In the genomic region with DNA sequence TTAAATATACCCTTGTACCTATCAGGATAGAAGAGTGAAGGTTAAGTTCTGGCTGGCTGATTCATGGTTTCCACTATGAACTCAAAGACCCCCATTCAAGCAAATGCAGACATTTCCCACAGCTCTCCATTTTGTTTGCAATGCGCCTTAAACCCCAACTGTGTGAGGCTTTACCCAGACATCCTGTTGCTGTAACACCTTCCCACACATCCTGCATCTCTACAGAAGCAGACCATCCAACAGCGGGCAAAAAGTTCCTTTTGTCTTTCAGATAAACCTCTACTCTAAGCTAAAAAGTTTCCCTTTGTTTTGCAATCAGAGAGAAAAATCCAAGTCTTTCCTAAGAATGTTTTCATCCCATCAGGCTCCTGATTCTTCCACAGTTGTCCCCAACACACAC, we compare ENCODE assay signal across 28 mouse cellular contexts. TPM values are rescaled to one million over a fixed set of nuclear protein-coding genes. Genes with fewer than 3 reads are reported as not detected.
DNase-seq lines count a peak whose midpoint lies in the region; ATAC-seq and TF ChIP-seq lines count a peak whose summit lies in the region.
"Had no signal": no experiment of that assay in that cellular context is flagged by ENCODE, and none has a peak within 500 bp of the region (broad histone marks: within the 10 kb centered on the region; RNA-seq: fewer than 3 reads in every experiment).

No protein-coding gene starts in this region.

- H3K27ac ChIP-seq in MEL (ENCODE audit: control insufficient read depth, low read depth, low read length) = peak overlapping the region; percentile 35; the same call in 1 of the 2 replicates
- no peak overlapping the region for H3K27ac ChIP-seq in intestine, embryonic 15.5 days
- no peak overlapping the region for H3K27ac ChIP-seq in midbrain, embryonic 16.5 days (ENCODE audit: low read length)
- H3K27ac ChIP-seq in forebrain, embryonic 12.5 days = no peak overlapping the region
- H3K27ac ChIP-seq: embryonic facial prominence, embryonic 13.5 days; forebrain, embryonic 13.5 days; heart, embryonic 10.5 days; hindbrain, embryonic 15.5 days; limb, embryonic 15.5 days; liver, embryonic 14.5 days; neural tube, embryonic 15.5 days; stomach, embryonic 15.5 days had no signal

- DNase-seq in CD4-positive helper T cell, adult 2 months (ENCODE audit: low read depth, low spot score) = peak; percentile 69
- DNase-seq in MEL (ENCODE audit: low read depth, low spot score) = no peak
- DNase-seq in induced T-regulatory cell, adult 2 months (ENCODE audit: low read depth) = peak; percentile 67
- DNase-seq in thymus, postnatal 0 days (ENCODE audit: low spot score) = peak; percentile 70
- DNase-seq in left cerebral cortex, postnatal 4 days = no peak
- DNase-seq: adrenal gland, postnatal 10 days; B cell, adult 2 months; cerebellum, adult 18-20 months; cerebellum, postnatal 36 days; embryo, embryonic 11 days; heart, postnatal 4 days; kidney, adult 11 months; kidney, postnatal 4 days; lung, embryonic 14.5 days; midbrain, embryonic 14.5 days had no signal

- H3K4me2 ChIP-seq in intestine, embryonic 15.5 days (replicated peaks) = no peak overlapping the region
- H3K4me2 ChIP-seq in midbrain, embryonic 16.5 days (ENCODE audit: low read length) = no peak overlapping the region
- no peak overlapping the region for H3K4me2 ChIP-seq in forebrain, embryonic 12.5 days
- H3K4me2 ChIP-seq: embryonic facial prominence, embryonic 13.5 days; forebrain, embryonic 13.5 days; hindbrain, embryonic 15.5 days; limb, embryonic 15.5 days; lung, embryonic 14.5 days; neural tube, embryonic 15.5 days; stomach, embryonic 15.5 days had no signal

- no peak for TF ChIP-seq RAD21 in MEL (IDR thresholded peaks at IDR 0.05; ENCODE audit: low read depth, low read length)

- H3K4me3 ChIP-seq in MEL (ENCODE audit: control insufficient read depth in 1 of 2, insufficient read depth in 1 of 2, low read depth in 2 of 2, low read length in 2 of 2) = no peak overlapping the region
- no peak overlapping the region for H3K4me3 ChIP-seq in intestine, embryonic 15.5 days (replicated peaks)
- H3K4me3 ChIP-seq in midbrain, embryonic 16.5 days (ENCODE audit: low read depth, low read length) = no peak overlapping the region
- H3K4me3 ChIP-seq in forebrain, embryonic 12.5 days (replicated peaks) = no peak overlapping the region
- H3K4me3 ChIP-seq: embryonic facial prominence, embryonic 13.5 days; erythroblast, embryonic 14.5 days; forebrain, embryonic 13.5 days; heart, embryonic 10.5 days; hindbrain, embryonic 15.5 days; limb, embryonic 15.5 days; neural tube, embryonic 15.5 days; stomach, embryonic 15.5 days had no signal

- WGBS in intestine, embryonic 15.5 days = 40% methylated on average over 2 of the region's 2 CpGs
- WGBS in midbrain, embryonic 16.5 days = 43% methylated on average over 2 of the region's 2 CpGs
- WGBS in forebrain, embryonic 12.5 days = 47% methylated on average over 2 of the region's 2 CpGs

- TF ChIP-seq POLR2A in MEL (IDR thresholded peaks at IDR 0.05; ENCODE audit: control insufficient read depth in 1 of 2, insufficient read depth in 1 of 2, low read depth in 1 of 2, low read length in 2 of 2, poor library complexity in 1 of 2) = no peak

- no peaks in the 10 kb centered on the region for H3K79me2 ChIP-seq in MEL (ENCODE audit: control insufficient read depth, insufficient read depth, low read length, poor library complexity)

- TF ChIP-seq EP300 in MEL (IDR thresholded peaks at IDR 0.05; ENCODE audit: low read depth in 1 of 2, low read length in 2 of 2) = no peak

- no peak overlapping the region for H3K9ac ChIP-seq in MEL (ENCODE audit: control insufficient read depth, low read depth, low read length, poor library complexity, severe bottlenecking)
- no peak overlapping the region for H3K9ac ChIP-seq in intestine, embryonic 15.5 days
- no peak overlapping the region for H3K9ac ChIP-seq in midbrain, embryonic 16.5 days (ENCODE audit: low read depth, low read length)
- no peak overlapping the region for H3K9ac ChIP-seq in forebrain, embryonic 12.5 days
- H3K9ac ChIP-seq: embryonic facial prominence, embryonic 13.5 days; forebrain, embryonic 13.5 days; hindbrain, embryonic 15.5 days; limb, embryonic 15.5 days; liver, embryonic 14.5 days; lung, embryonic 14.5 days; neural tube, embryonic 15.5 days; stomach, embryonic 15.5 days had no signal

- intact Hi-C loops in left cerebral cortex, postnatal 4 days (cut with DNase I) = no loop called here

- no peak for ATAC-seq in intestine, embryonic 15.5 days
- ATAC-seq in midbrain, embryonic 16.5 days = no peak
- ATAC-seq in forebrain, embryonic 12.5 days (ENCODE audit: low FRiP score) = no peak
- ATAC-seq: forebrain, embryonic 13.5 days had no signal

- peaks cover 0 to 35% of the 10 kb centered on the region in 2 experiments; a peak in 2 of 4 replicates for H3K36me3 ChIP-seq in MEL (ENCODE audit: control insufficient read depth in 1 of 2, insufficient read depth in 2 of 2, low read length in 2 of 2)
- no peaks in the 10 kb centered on the region for H3K36me3 ChIP-seq in intestine, embryonic 15.5 days
- H3K36me3 ChIP-seq in midbrain, embryonic 16.5 days (ENCODE audit: control insufficient read depth, insufficient read depth, low read length) = no peaks in the 10 kb centered on the region
- H3K36me3 ChIP-seq in forebrain, embryonic 12.5 days (replicated peaks) = no peaks in the 10 kb centered on the region
- H3K36me3 ChIP-seq: embryonic facial prominence, embryonic 13.5 days; heart, embryonic 10.5 days; hindbrain, embryonic 15.5 days; limb, embryonic 15.5 days; neural tube, embryonic 15.5 days; stomach, embryonic 15.5 days had no signal

- H3K27me3 ChIP-seq in MEL (ENCODE audit: control insufficient read depth in 1 of 2, insufficient read depth in 2 of 2, low read length in 2 of 2) = no peaks in the 10 kb centered on the region
- no peaks in the 10 kb centered on the region for H3K27me3 ChIP-seq in intestine, embryonic 15.5 days (replicated peaks)
- no peaks in the 10 kb centered on the region for H3K27me3 ChIP-seq in midbrain, embryonic 16.5 days (ENCODE audit: control insufficient read depth, insufficient read depth, low read depth, low read length)
- H3K27me3 ChIP-seq in forebrain, embryonic 12.5 days = no peaks in the 10 kb centered on the region
- H3K27me3 ChIP-seq: embryonic facial prominence, embryonic 13.5 days; forebrain, embryonic 13.5 days; hindbrain, embryonic 15.5 days; limb, embryonic 15.5 days; neural tube, embryonic 15.5 days; stomach, embryonic 15.5 days had no signal

- no peak for TF ChIP-seq CTCF in MEL (IDR thresholded peaks at IDR 0.05 in 2 of 3, conservative IDR thresholded peaks at IDR 0.05 in 1 of 3; ENCODE audit: control insufficient read depth in 1 of 3, insufficient read depth in 1 of 3, low read depth in 2 of 3, low read length in 3 of 3, poor library complexity in 1 of 3, severe bottlenecking in 1 of 3)

- peaks cover 16 to 27% of the 10 kb centered on the region in 2 experiments for H3K4me1 ChIP-seq in MEL (ENCODE audit: control insufficient read depth in 1 of 2, insufficient read depth in 2 of 2, low read length in 2 of 2)
- H3K4me1 ChIP-seq in intestine, embryonic 15.5 days (replicated peaks) = no peaks in the 10 kb centered on the region
- no peaks in the 10 kb centered on the region for H3K4me1 ChIP-seq in midbrain, embryonic 16.5 days (ENCODE audit: control insufficient read depth, insufficient read depth, low read length)
- no peaks in the 10 kb centered on the region for H3K4me1 ChIP-seq in forebrain, embryonic 12.5 days
- H3K4me1 ChIP-seq: embryonic facial prominence, embryonic 13.5 days; forebrain, embryonic 13.5 days; heart, embryonic 10.5 days; hindbrain, embryonic 15.5 days; limb, embryonic 15.5 days; neural tube, embryonic 15.5 days; stomach, embryonic 15.5 days had no signal

- no peaks in the 10 kb centered on the region for H3K9me3 ChIP-seq in MEL (replicated peaks; ENCODE audit: insufficient read depth, low read length)
- H3K9me3 ChIP-seq in intestine, embryonic 15.5 days = no peaks in the 10 kb centered on the region
- no peaks in the 10 kb centered on the region for H3K9me3 ChIP-seq in midbrain, embryonic 16.5 days (replicated peaks; ENCODE audit: control insufficient read depth, low read length, poor library complexity, severe bottlenecking)
- no peaks in the 10 kb centered on the region for H3K9me3 ChIP-seq in forebrain, embryonic 12.5 days
- H3K9me3 ChIP-seq: embryonic facial prominence, embryonic 13.5 days; forebrain, embryonic 13.5 days; heart, embryonic 10.5 days; hindbrain, embryonic 15.5 days; limb, embryonic 15.5 days; neural tube, embryonic 15.5 days; stomach, embryonic 15.5 days had no signal

TF ChIP-seq in MEL, 35 proteins besides CTCF, POLR2A, EP300 and RAD21 (continues in another document):
- TF ChIP-seq CHD1 (IDR thresholded peaks at IDR 0.05; ENCODE audit: low read depth, low read length) (no peak), ZMIZ1 (IDR thresholded peaks at IDR 0.05; ENCODE audit: low read depth, low read length) (no peak), POLR2AphosphoS2 (IDR thresholded peaks at IDR 0.05; ENCODE audit: low read length) (no peak), NELFE (IDR thresholded peaks at IDR 0.05; ENCODE audit: low read depth, low read length) (no peak), MXI1 (IDR thresholded peaks at IDR 0.05; ENCODE audit: low read depth, low read length) (no peak), KAT2A (conservative IDR thresholded peaks at IDR 0.05; ENCODE audit: low read depth, low read length) (no peak), MAX (IDR thresholded peaks at IDR 0.05; ENCODE audit: low read length) (no peak)

RNA-seq across cellular contexts. Expression of a gene that starts 49.8 kb away (rescaled TPM):
- total RNA-seq in MEL (2012; rRNA removed) = 0.39 and 0.42 TPM in 2 replicates
- under 1 TPM in 1 of 2 experiments, not detected in 1; 0.47 TPM for polyA plus RNA-seq in MEL (2012; ENCODE audit: insufficient read depth in 1 of 2, insufficient read length in 2 of 2, low read depth in 1 of 2, low replicate concordance in 2 of 2, missing spikeins in 1 of 2)
- polyA plus RNA-seq in thymus, postnatal 0 days (2015; fragmentation: Nextera tagmentation; extraction: Ambion mirVana) = 1.5 and 1.6 TPM in 2 replicates
- under 1 TPM; 0.81 to 0.82 TPM for total RNA-seq in left cerebral cortex, postnatal 4 days (2021)
- polyA plus RNA-seq in intestine, embryonic 15.5 days (2015; fragmentation: Nextera tagmentation; extraction: Ambion mirVana) = 0.46 and 0.53 TPM in 2 replicates
- polyA plus RNA-seq in midbrain, embryonic 16.5 days (2015; fragmentation: Nextera tagmentation; extraction: Ambion mirVana) = 1.5 and 1.7 TPM in 2 replicates
- polyA plus RNA-seq in forebrain, embryonic 12.5 days (2016; fragmentation: Nextera tagmentation; extraction: Ambion mirVana) = 0.49 and 0.59 TPM in 2 replicates
- polyA plus RNA-seq: erythroblast, embryonic 14.5 days had no signal

RNA-seq across cellular contexts. Expression of a gene that starts 50.2 kb away (rescaled TPM):
- 0.15 and 0.29 TPM in 2 replicates for total RNA-seq in MEL (2012; rRNA removed)
- 1 to 10 TPM in 1 of 2 experiments, not detected in 1; 1.1 TPM for polyA plus RNA-seq in MEL (2012; ENCODE audit: insufficient read depth in 1 of 2, insufficient read length in 2 of 2, low read depth in 1 of 2, low replicate concordance in 2 of 2, missing spikeins in 1 of 2)
- polyA plus RNA-seq in thymus, postnatal 0 days (2015; fragmentation: Nextera tagmentation; extraction: Ambion mirVana) = 5.1 and 5.9 TPM in 2 replicates
- total RNA-seq in left cerebral cortex, postnatal 4 days (2021) = 1 to 10 TPM; 1.6 TPM
- 0.98 TPM in 1 of 2 replicates, not detected in the other for polyA plus RNA-seq in intestine, embryonic 15.5 days (2015; fragmentation: Nextera tagmentation; extraction: Ambion mirVana)
- 0.30 TPM in 1 of 2 replicates, not detected in the other for polyA plus RNA-seq in midbrain, embryonic 16.5 days (2015; fragmentation: Nextera tagmentation; extraction: Ambion mirVana)
- polyA plus RNA-seq in forebrain, embryonic 12.5 days (2016; fragmentation: Nextera tagmentation; extraction: Ambion mirVana) = 1.3 and 2.0 TPM in 2 replicates
- polyA plus RNA-seq: gonadal fat pad, adult 2 months had no signal

Comparison
In these comparisons a context has a peak if more than half of its experiments do, and no peak if none do; other contexts are left out.
1. DNase-seq: peak in CD4-positive helper T cell, adult 2 months (single experiment), induced T-regulatory cell, adult 2 months (single experiment) and thymus, postnatal 0 days (single experiment); none in MEL (single experiment) and left cerebral cortex, postnatal 4 days (single experiment).